Mouse (Mus musculus) kidney, postnatal 0 days (tissue): Measurements from ENCODE around the gene Slc5a6. TPM values are rescaled to one million over a fixed set of nuclear protein-coding genes. Genes with fewer than 3 reads are reported as not detected.
"Not testable (repeated sequence)": the region's sequence is repeated elsewhere in the genome, so short reads cannot be mapped to it uniquely, and the experiment has no call there.

Experiments
- ATAC-seq: fragments of 200-750 bp; cut with Nextera tagmentation; replicated peaks from 2 replicates; pipeline ENCODE4 v1.8.0; 2017; ENCODE audit warnings: low read depth, moderate number of reproducible peaks, moderate TSS enrichment, moderate library complexity; ENCODE audit not compliant: low FRiP score
- DNase-seq: peaks from one replicate; pipeline ENCODE4 v3.0.0-alpha.2; 2016; ENCODE audit warnings: low spot score
- H3K27ac ChIP-seq: fragments of 300-500 bp; sonication (generic); 2 replicates; pipeline ENCODE4 v1.5.1; 2014; ENCODE audit warnings: mild to moderate bottlenecking
- H3K27me3 ChIP-seq: fragments of 300-500 bp; sonication (generic); 2 replicates; pipeline ENCODE4 v1.6.1; 2014; ENCODE audit warnings: low read length, mixed read lengths; ENCODE audit not compliant: insufficient read depth
- H3K36me3 ChIP-seq: fragments of 300-500 bp; sonication (generic); 2 replicates; pipeline ENCODE4 v1.6.1; 2014; ENCODE audit warnings: low read length, mixed read lengths; ENCODE audit not compliant: insufficient read depth
- H3K4me1 ChIP-seq: fragments of 300-500 bp; sonication (generic); replicated peaks from 2 replicates; pipeline ENCODE4 v1.6.1; 2014; ENCODE audit warnings: antibody characterized with exemption, low read length, mixed read lengths; ENCODE audit not compliant: insufficient read depth
- H3K4me2 ChIP-seq: fragments of 300-500 bp; sonication (generic); 2 replicates; pipeline ENCODE4 v1.6.1; 2014; ENCODE audit warnings: mild to moderate bottlenecking, low read length, moderate library complexity, mixed read lengths
- H3K4me3 ChIP-seq: fragments of 300-500 bp; sonication (generic); replicated peaks from 2 replicates; pipeline ENCODE4 v1.5.1; 2014; ENCODE audit warnings: low read depth, low read length
- H3K9ac ChIP-seq: fragments of 300-500 bp; sonication (generic); 2 replicates; pipeline ENCODE4 v1.6.1; 2014; ENCODE audit warnings: low read depth, low read length
- H3K9me3 ChIP-seq: fragments of 300-500 bp; sonication (generic); replicated peaks from 2 replicates; pipeline ENCODE4 v1.6.1; 2016; ENCODE audit warnings: low read length, inconsistent platforms, mixed read lengths
- CTCF ChIP-seq: IDR thresholded peaks from 2 replicates; pipeline ENCODE4 v1.5.1; 2016; ENCODE audit warnings: antibody characterized with exemption, low read depth, mild to moderate bottlenecking, moderate library complexity
- WGBS: fragments of 180-500 bp; shearing (Covaris S2); extraction: QIAGEN DNeasy Blood & Tissue Kit; methylation state at CpG from one replicate; pipeline ENCODE4 v1.1.7; 2014; 5-methylcytosine and 5-hydroxymethylcytosine counted together
- polyA plus RNA-seq: library from polyadenylated mRNA; unstranded; fragments of >200 nt; fragmentation: Nextera tagmentation; extraction: Ambion mirVana; gene quantifications from 2 replicates; pipeline ENCODE4 v1.2.1, GENCODE M21; 2015

The Slc5a6 gene
- polyA plus RNA-seq, 1 experiment from 2014 or later = 13.4 TPM

- ATAC-seq = no peak
- 91% methylated on average over 6 of the region's 6 CpGs for WGBS
- no peak overlapping the region for H3K4me3 ChIP-seq
- H3K36me3 ChIP-seq = peaks cover 7% of the 10 kb centered on the region; the same call in 1 of the 2 replicates
- H3K27ac ChIP-seq = no peak overlapping the region
- no peak overlapping the region for H3K4me2 ChIP-seq
- H3K9me3 ChIP-seq = no peaks in the 10 kb centered on the region
- H3K9ac ChIP-seq = no peak overlapping the region
- no peaks in the 10 kb centered on the region for H3K4me1 ChIP-seq
- TF ChIP-seq CTCF = no peak
- no peaks in the 10 kb centered on the region for H3K27me3 ChIP-seq
- no peak for DNase-seq
Measured at GRCm38 (mm10) chr5:31034669-31035068, 14.1 kb downstream of the Slc5a6 start.

DNA sequence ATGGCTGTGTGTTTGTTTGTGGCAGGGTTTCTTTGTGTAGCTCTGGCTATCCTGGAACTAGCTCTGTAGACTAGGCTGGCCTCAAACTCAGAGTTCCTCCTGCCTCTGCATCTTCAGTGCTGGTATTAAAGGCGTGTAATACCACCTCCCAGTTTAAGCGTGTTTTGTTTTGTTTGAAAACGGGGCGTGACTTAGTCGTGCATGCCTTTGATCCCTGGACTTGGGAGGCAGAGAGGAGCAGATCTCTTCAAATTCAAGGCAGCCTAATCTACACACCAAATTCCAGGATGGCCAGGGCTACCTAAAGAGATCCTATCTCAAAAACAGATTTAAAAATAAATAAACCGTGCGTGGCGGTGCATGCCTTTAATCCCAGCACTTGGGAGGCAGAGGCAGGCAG is 17.2 kb downstream of the Slc5a6 start:
- ATAC-seq (no peak), DNase-seq (no peak)
- no peak for TF ChIP-seq CTCF
- 75% methylated on average over 8 of the region's 8 CpGs for WGBS
- no peaks in the 10 kb centered on the region for H3K9me3 ChIP-seq
- no peak overlapping the region for H3K4me3 ChIP-seq
- H3K4me2 ChIP-seq = no peak overlapping the region
- H3K27me3 ChIP-seq = no peaks in the 10 kb centered on the region
- H3K27ac ChIP-seq = no peak overlapping the region
- H3K36me3 ChIP-seq = no peaks in the 10 kb centered on the region
- no peak overlapping the region for H3K9ac ChIP-seq
- H3K4me1 ChIP-seq = no peaks in the 10 kb centered on the region

- no peak; the same call in 1 of the 2 replicates for ATAC-seq
- TF ChIP-seq CTCF = no peak
- no peak overlapping the region for H3K27ac ChIP-seq
- no peaks in the 10 kb centered on the region for H3K9me3 ChIP-seq
- no peaks in the 10 kb centered on the region for H3K4me1 ChIP-seq
- no peaks in the 10 kb centered on the region for H3K36me3 ChIP-seq
- no peak overlapping the region for H3K9ac ChIP-seq
- peak; percentile 61 for DNase-seq
- H3K27me3 ChIP-seq = no peaks in the 10 kb centered on the region
- no peak overlapping the region for H3K4me3 ChIP-seq
- 34% methylated on average over 4 of the region's 4 CpGs for WGBS
- no peak overlapping the region for H3K4me2 ChIP-seq
Measured at GRCm38 (mm10) chr5:31030926-31031325, 17.8 kb downstream of the Slc5a6 start.

DNA sequence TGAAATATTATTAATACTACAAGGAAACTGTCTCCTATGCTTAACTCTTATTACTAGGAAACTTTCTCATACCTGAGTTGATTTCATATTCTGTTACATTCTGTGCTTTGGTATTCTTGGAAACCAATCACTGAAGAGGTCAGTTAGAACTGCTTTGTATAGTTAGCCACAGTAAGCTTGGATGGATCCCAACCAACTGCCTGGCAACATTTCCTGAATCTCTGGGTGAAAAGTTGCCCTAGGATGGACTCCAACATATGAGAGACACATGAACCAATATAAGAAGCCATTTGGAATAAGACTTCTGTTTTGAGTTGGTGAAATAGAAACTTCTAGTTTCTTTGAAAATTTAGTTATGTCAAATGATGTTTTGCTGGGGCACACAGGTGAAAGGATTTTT is 24.1 kb downstream of the Slc5a6 start:
- no peak overlapping the region for H3K4me3 ChIP-seq
- DNase-seq (no peak), ATAC-seq (no peak)
- no peak overlapping the region for H3K4me2 ChIP-seq
- H3K4me1 ChIP-seq = no peaks in the 10 kb centered on the region
- H3K9me3 ChIP-seq = no peaks in the 10 kb centered on the region
- no peaks in the 10 kb centered on the region for H3K27me3 ChIP-seq
- no peak overlapping the region for H3K27ac ChIP-seq
- TF ChIP-seq CTCF = no peak
- no peak overlapping the region for H3K9ac ChIP-seq
- no peaks in the 10 kb centered on the region for H3K36me3 ChIP-seq

DNA sequence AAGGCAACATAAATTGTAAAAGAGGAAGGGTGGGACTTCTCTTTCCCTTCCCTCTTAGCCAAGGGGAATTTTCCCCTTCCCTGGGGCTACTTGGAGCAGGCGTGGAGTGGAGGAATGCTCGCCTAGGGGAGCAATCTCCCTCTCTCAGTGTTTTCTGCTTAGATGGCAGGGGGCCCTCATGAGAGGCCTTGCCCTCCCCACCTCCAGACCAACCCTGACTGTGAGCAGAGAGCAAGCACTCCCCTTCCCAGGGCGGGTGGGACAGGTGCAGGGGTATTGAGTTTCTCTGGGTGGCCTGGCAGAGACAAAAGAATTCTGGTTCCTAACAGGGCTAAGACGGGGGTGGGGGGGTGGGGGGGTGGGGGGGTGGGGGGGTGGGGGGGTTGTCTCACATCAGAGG is 25.5 kb downstream of the Slc5a6 start:
- no peaks in the 10 kb centered on the region for H3K27me3 ChIP-seq
- 23% methylated on average over 3 of the region's 4 CpGs for WGBS
- no peaks in the 10 kb centered on the region for H3K36me3 ChIP-seq
- H3K9me3 ChIP-seq = no peaks in the 10 kb centered on the region
- no peak overlapping the region for H3K9ac ChIP-seq
- no peak for TF ChIP-seq CTCF
- DNase-seq = no peak
- H3K27ac ChIP-seq = no peak overlapping the region
- H3K4me1 ChIP-seq = no peaks in the 10 kb centered on the region
- no peak overlapping the region for H3K4me3 ChIP-seq
- H3K4me2 ChIP-seq = no peak overlapping the region
- no peak for ATAC-seq

DNA sequence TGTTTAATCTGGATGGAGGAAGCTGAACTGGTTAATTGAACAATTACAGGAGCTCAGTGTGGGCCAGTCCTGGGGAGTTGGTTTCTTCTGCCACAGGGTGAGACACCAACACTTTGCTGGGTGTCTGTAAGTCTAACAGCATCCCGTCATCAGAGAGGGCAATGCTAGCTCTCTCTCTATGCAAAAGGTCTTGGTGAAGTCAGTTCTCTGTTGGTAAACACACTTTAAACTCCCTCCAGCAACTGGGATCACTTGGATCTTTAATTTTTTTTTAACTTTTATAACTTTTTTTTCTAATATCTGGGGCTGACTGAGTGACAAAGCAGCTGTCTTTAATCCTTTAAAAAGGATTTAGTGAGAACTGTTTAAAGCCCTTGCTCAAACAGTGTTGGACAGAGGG is 26.0 kb downstream of the Slc5a6 start:
- no peaks in the 10 kb centered on the region for H3K9me3 ChIP-seq
- no peak for DNase-seq
- no peak overlapping the region for H3K4me3 ChIP-seq
- no peak overlapping the region for H3K9ac ChIP-seq
- WGBS = 47% methylated on average over 1 of the region's 1 CpGs
- H3K27ac ChIP-seq = no peak overlapping the region
- H3K4me1 ChIP-seq = no peaks in the 10 kb centered on the region
- H3K27me3 ChIP-seq = no peaks in the 10 kb centered on the region
- TF ChIP-seq CTCF = no peak
- no peak overlapping the region for H3K4me2 ChIP-seq
- H3K36me3 ChIP-seq = no peaks in the 10 kb centered on the region
- no peak for ATAC-seq

DNA sequence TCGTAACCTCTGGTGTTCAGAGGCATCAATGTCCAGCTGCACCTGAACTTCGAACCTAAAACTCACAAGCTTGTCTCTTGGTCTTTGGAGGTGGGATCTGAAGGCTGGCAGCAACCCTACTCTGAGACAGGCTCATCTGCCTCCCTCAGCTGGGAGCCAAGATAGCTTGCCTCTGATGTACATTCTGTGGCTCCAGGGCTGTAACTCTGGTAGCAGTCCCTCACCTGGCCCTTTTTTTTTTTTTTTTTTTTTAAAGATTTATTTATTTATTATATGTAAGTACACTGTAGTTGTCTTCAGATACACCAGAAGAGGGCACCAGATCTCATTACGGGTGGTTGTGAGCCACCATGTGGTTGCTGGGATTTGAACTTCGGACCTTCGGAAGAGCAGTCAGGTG is 26.9 kb downstream of the Slc5a6 start:
- not testable (repeated sequence) for H3K4me1 ChIP-seq, H3K4me3 ChIP-seq, ATAC-seq, H3K4me2 ChIP-seq, H3K27ac ChIP-seq, H3K36me3 ChIP-seq, H3K27me3 ChIP-seq, DNase-seq, H3K9me3 ChIP-seq, H3K9ac ChIP-seq
- WGBS = 91% methylated on average over 4 of the region's 5 CpGs
